In genomic region chr2:19909171-19909899, GRCm38 (mm10) we compare ENCODE assay signal across 8 mouse cellular contexts. TPM values are rescaled to one million over a fixed set of nuclear protein-coding genes. Genes with fewer than 3 reads are reported as not detected.
DNase-seq lines count a peak whose midpoint lies in the region; ATAC-seq and TF ChIP-seq lines count a peak whose summit lies in the region.

Etl4 (plus strand) TSS chr2:19909780.

- H3K27me3 ChIP-seq in kidney, adult 2 months (replicated peaks; ENCODE audit: control insufficient read depth, insufficient read depth, low read length) = 0 out of 2 replicates have a peak, but pooled peaks cover 2% of the 10 kb centered on the region
- H3K27me3 ChIP-seq in hindbrain, embryonic 11.5 days (ENCODE audit: control insufficient read depth, insufficient read depth, low read length) = peaks cover 14% of the 10 kb centered on the region
- H3K27me3 ChIP-seq in stomach, embryonic 16.5 days (ENCODE audit: control insufficient read depth, insufficient read depth, low read length) = peaks cover 18% of the 10 kb centered on the region

- H3K4me1 ChIP-seq in kidney, adult 2 months (ENCODE audit: control insufficient read depth, insufficient read depth, low read length) = no peaks in the 10 kb centered on the region
- H3K4me1 ChIP-seq in hindbrain, embryonic 11.5 days (replicated peaks; ENCODE audit: control insufficient read depth, insufficient read depth, low read length) = no peaks in the 10 kb centered on the region; the same call in 1 of the 2 replicates
- H3K4me1 ChIP-seq in stomach, embryonic 16.5 days (ENCODE audit: control insufficient read depth, insufficient read depth, low read length) = peaks cover 7% of the 10 kb centered on the region; the same call in 1 of the 2 replicates

- no peaks in the 10 kb centered on the region for H3K9me3 ChIP-seq in hindbrain, embryonic 11.5 days (ENCODE audit: control insufficient read depth, low read length)
- H3K9me3 ChIP-seq in stomach, embryonic 16.5 days (replicated peaks; ENCODE audit: control insufficient read depth, low read length) = no peaks in the 10 kb centered on the region

- DNase-seq in kidney, adult 2 months = no peak
- DNase-seq in kidney, adult 18-20 months = no peak
- peak; percentile 24 for DNase-seq in cerebellum, postnatal 36 days
- DNase-seq in frontal cortex, postnatal 36 days (ENCODE audit: low spot score in 2 of 2) = peak; percentile 85 to 87
- DNase-seq in hindbrain, embryonic 11.5 days (ENCODE audit: low spot score) = peak; percentile 81
- DNase-seq in left cerebral cortex, adult 9 months (ENCODE audit: low spot score in 2 of 2) = peak; percentile 62 to 81
- peak; percentile 73 for DNase-seq in mesoderm, embryonic 11.5 days (ENCODE audit: low read depth, low spot score)

- no peak within 1 kb of the TSS for H3K4me3 ChIP-seq in kidney, adult 2 months (ENCODE audit: insufficient read depth, low read depth, low read length)
- H3K4me3 ChIP-seq in hindbrain, embryonic 11.5 days (ENCODE audit: low read depth, low read length) = peak within 1 kb of the TSS; percentile 56
- H3K4me3 ChIP-seq in stomach, embryonic 16.5 days (replicated peaks; ENCODE audit: low read length) = peak within 1 kb of the TSS; percentile 53

- under 1% methylated on average over 37 of the region's 37 CpGs for WGBS in kidney, adult 2 months
- WGBS in hindbrain, embryonic 11.5 days = under 1% methylated on average over 37 of the region's 37 CpGs
- WGBS in stomach, embryonic 16.5 days = under 1% methylated on average over 37 of the region's 37 CpGs

- peak within 1 kb of the TSS; percentile 37; the same call in 1 of the 2 replicates for H3K9ac ChIP-seq in hindbrain, embryonic 11.5 days (ENCODE audit: low read depth, low read length)
- peak within 1 kb of the TSS; percentile 49 for H3K9ac ChIP-seq in stomach, embryonic 16.5 days (ENCODE audit: low read length)

- TF ChIP-seq CTCF in kidney, adult 2 months (conservative IDR thresholded peaks at IDR 0.05; ENCODE audit: insufficient read depth, insufficient read length, low read depth, low read length) = no peak

- TF ChIP-seq POLR2A in kidney, adult 2 months (IDR thresholded peaks at IDR 0.05; ENCODE audit: low read depth, low read length) = no peak

- peak; percentile 95 for ATAC-seq in hindbrain, embryonic 11.5 days (ENCODE audit: low FRiP score)
- ATAC-seq in stomach, embryonic 16.5 days (ENCODE audit: insufficient read depth, low FRiP score) = peak; percentile 84

- H3K36me3 ChIP-seq in kidney, adult 2 months (ENCODE audit: control insufficient read depth, insufficient read depth, low read length) = no peaks in the 10 kb centered on the region
- H3K36me3 ChIP-seq in hindbrain, embryonic 11.5 days (ENCODE audit: control insufficient read depth, insufficient read depth, low read length) = no peaks in the 10 kb centered on the region
- no peaks in the 10 kb centered on the region for H3K36me3 ChIP-seq in stomach, embryonic 16.5 days (ENCODE audit: control insufficient read depth, insufficient read depth, low read length)

- peak within 1 kb of the TSS; percentile 97 for H3K4me2 ChIP-seq in hindbrain, embryonic 11.5 days (replicated peaks; ENCODE audit: low read depth, low read length)
- H3K4me2 ChIP-seq in stomach, embryonic 16.5 days (ENCODE audit: low read depth, low read length) = peak within 1 kb of the TSS; percentile 74

- H3K27ac ChIP-seq in kidney, adult 2 months (ENCODE audit: insufficient read depth, low read depth, low read length) = no peak within 1 kb of the TSS
- no peak within 1 kb of the TSS for H3K27ac ChIP-seq in hindbrain, embryonic 11.5 days (ENCODE audit: low read depth, low read length)
- H3K27ac ChIP-seq in stomach, embryonic 16.5 days (ENCODE audit: low read length) = no peak within 1 kb of the TSS

RNA-seq across cellular contexts. Expression of gene Etl4, which starts in this region (rescaled TPM):
- polyA plus RNA-seq in kidney, adult 2 months (2012; rRNA removed) = 19.1 and 21.4 TPM in 2 replicates
- polyA plus RNA-seq in hindbrain, embryonic 11.5 days (2014; fragmentation: Nextera tagmentation; extraction: Ambion mirVana) = 14.9 and 26.2 TPM in 2 replicates
- polyA plus RNA-seq in stomach, embryonic 16.5 days (2015; fragmentation: Nextera tagmentation; extraction: Ambion mirVana) = 37.3 and 41.3 TPM in 2 replicates

Comparison
In these comparisons a context has a peak if more than half of its experiments do, and no peak if none do; other contexts are left out.
1. DNase-seq: peak in cerebellum, postnatal 36 days (2 of 2), frontal cortex, postnatal 36 days (2 of 2), hindbrain, embryonic 11.5 days (single experiment), left cerebral cortex, adult 9 months (2 of 2) and mesoderm, embryonic 11.5 days (single experiment); none in kidney, adult 2 months (single experiment) and kidney, adult 18-20 months (single experiment).